Mouse (Mus musculus): ENCODE data around the gene Zfp493.

- TF ChIP-seq CTCF (IDR thresholded peaks at IDR 0.05; ENCODE audit: borderline replicate concordance, insufficient read depth, low read depth, low read length) = no peak
- no peak for TF ChIP-seq POLR2A (IDR thresholded peaks at IDR 0.05; ENCODE audit: borderline replicate concordance, insufficient read depth, low read length)
Observed at GRCm38 (mm10) chr13:67818636-67819035, 39.1 kb downstream of the Zfp493 start.
